Comparison of ENCODE assay signal across 8 mouse cellular contexts in the genomic region with DNA sequence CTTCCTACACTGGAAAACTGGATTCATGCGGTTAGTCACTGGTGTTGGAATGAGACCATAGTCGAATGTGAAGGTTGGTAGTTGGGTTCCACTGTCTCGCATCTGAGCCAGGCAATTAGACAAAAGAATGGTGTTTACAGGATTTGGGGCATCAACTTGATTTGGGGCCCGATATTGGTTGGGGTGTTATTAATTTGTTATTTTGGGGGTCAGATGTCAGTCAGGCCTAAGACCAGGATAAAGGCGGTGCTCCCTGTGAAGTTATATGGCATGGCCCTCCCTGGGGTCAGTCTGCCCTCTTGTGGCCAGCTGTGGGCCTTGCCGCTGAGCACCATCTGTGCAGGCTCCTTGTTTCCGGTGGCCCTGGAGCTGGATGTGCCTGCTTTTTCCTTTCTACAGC.
DNase-seq lines count a peak whose midpoint lies in the region; ATAC-seq and TF ChIP-seq lines count a peak whose summit lies in the region.

No protein-coding gene starts in this region.

- TF ChIP-seq POLR2A in heart, adult 2 months (IDR thresholded peaks at IDR 0.05; ENCODE audit: insufficient read depth, low read depth, low read length) = no peak
- TF ChIP-seq POLR2A in limb, embryonic 14.5 days (IDR thresholded peaks at IDR 0.05; ENCODE audit: borderline replicate concordance, extremely low read depth, insufficient read depth, insufficient read length) = no peak

- no peak overlapping the region for H3K9ac ChIP-seq in embryonic facial prominence, embryonic 11.5 days (replicated peaks; ENCODE audit: low read length)
- H3K9ac ChIP-seq in heart, adult 2 months (ENCODE audit: low read depth, low read length) = no peak overlapping the region
- no peak overlapping the region for H3K9ac ChIP-seq in limb, embryonic 14.5 days (ENCODE audit: low read depth, low read length, severe bottlenecking)
- no peak overlapping the region for H3K9ac ChIP-seq in midbrain, postnatal 0 days (replicated peaks; ENCODE audit: low read length, poor library complexity, severe bottlenecking)

- H3K4me1 ChIP-seq in embryonic facial prominence, embryonic 11.5 days (ENCODE audit: control insufficient read depth, insufficient read depth, low read length) = no peaks in the 10 kb centered on the region
- no peaks in the 10 kb centered on the region for H3K4me1 ChIP-seq in heart, adult 2 months (ENCODE audit: control insufficient read depth, insufficient read depth, low read length)
- H3K4me1 ChIP-seq in limb, embryonic 14.5 days (ENCODE audit: control insufficient read depth, insufficient read depth, low read length) = 0 out of 2 replicates have a peak, but pooled peaks cover 2% of the 10 kb centered on the region
- peaks cover 4% of the 10 kb centered on the region for H3K4me1 ChIP-seq in midbrain, postnatal 0 days (ENCODE audit: insufficient read depth, low read length)

- H3K9me3 ChIP-seq in embryonic facial prominence, embryonic 11.5 days (replicated peaks; ENCODE audit: control insufficient read depth, low read length) = no peaks in the 10 kb centered on the region
- no peaks in the 10 kb centered on the region for H3K9me3 ChIP-seq in limb, embryonic 14.5 days (ENCODE audit: control insufficient read depth, low read length)
- H3K9me3 ChIP-seq in midbrain, postnatal 0 days (ENCODE audit: low read length) = no peaks in the 10 kb centered on the region

- peak; percentile 75; the same call in 1 of the 2 replicates for TF ChIP-seq EP300 in heart, adult 2 months (IDR thresholded peaks at IDR 0.05; ENCODE audit: insufficient read depth, low read depth, low read length)

- DNase-seq in layer of hippocampus, adult 11-12 months (ENCODE audit: low spot score) = peak; percentile 74
- DNase-seq in layer of hippocampus, adult 9-10 months (ENCODE audit: low spot score) = no peak
- DNase-seq in embryonic facial prominence, embryonic 11.5 days (ENCODE audit: low spot score) = peak; percentile 84
- DNase-seq in heart, adult 2 months = peak; percentile 72 to 85
- peak; percentile 79 for DNase-seq in kidney, adult 18-20 months
- DNase-seq in limb, embryonic 14.5 days (ENCODE audit: low spot score) = peak; percentile 69
- DNase-seq in midbrain, postnatal 0 days (ENCODE audit: low spot score) = peak; percentile 75
- peak; percentile 59 to 76 for DNase-seq in spleen, postnatal 14 days (ENCODE audit: low spot score in 2 of 2)

- no peak overlapping the region for H3K27ac ChIP-seq in embryonic facial prominence, embryonic 11.5 days (replicated peaks; ENCODE audit: low read depth, low read length)
- H3K27ac ChIP-seq in heart, adult 2 months = no peak overlapping the region
- no peak overlapping the region for H3K27ac ChIP-seq in limb, embryonic 14.5 days (replicated peaks; ENCODE audit: low read depth, low read length)
- peak overlapping the region; percentile 69 for H3K27ac ChIP-seq in midbrain, postnatal 0 days (ENCODE audit: low read depth, low read length)

- H3K79me2 ChIP-seq in heart, adult 2 months (replicated peaks; ENCODE audit: control insufficient read depth, insufficient read depth, low read length) = no peaks in the 10 kb centered on the region

- no peak overlapping the region for H3K4me3 ChIP-seq in embryonic facial prominence, embryonic 11.5 days (ENCODE audit: low read depth, low read length)
- H3K4me3 ChIP-seq in heart, adult 2 months = no peak overlapping the region
- no peak overlapping the region for H3K4me3 ChIP-seq in limb, embryonic 14.5 days (replicated peaks; ENCODE audit: low read length)
- no peak overlapping the region for H3K4me3 ChIP-seq in midbrain, postnatal 0 days (ENCODE audit: low read depth, low read length)

- intact Hi-C loops in heart, adult 2 months (cut with DNase I) = loop anchor here (1.0 to 5.0 kb wide), 3 partner anchors 156 to 386 kb away; a partner anchor contains a TSS

- TF ChIP-seq CTCF in heart, adult 2 months (IDR thresholded peaks at IDR 0.05) = peak; percentile 94
- peak; percentile 96 for TF ChIP-seq CTCF in midbrain, postnatal 0 days (IDR thresholded peaks at IDR 0.05)

- no peaks in the 10 kb centered on the region for H3K36me3 ChIP-seq in embryonic facial prominence, embryonic 11.5 days (replicated peaks; ENCODE audit: control insufficient read depth, insufficient read depth, low read depth, low read length)
- H3K36me3 ChIP-seq in heart, adult 2 months (ENCODE audit: control insufficient read depth, insufficient read depth, low read length) = no peaks in the 10 kb centered on the region
- no peaks in the 10 kb centered on the region for H3K36me3 ChIP-seq in limb, embryonic 14.5 days (ENCODE audit: control insufficient read depth, insufficient read depth, low read length)
- H3K36me3 ChIP-seq in midbrain, postnatal 0 days (ENCODE audit: insufficient read depth, low read length) = no peaks in the 10 kb centered on the region

- ATAC-seq in embryonic facial prominence, embryonic 11.5 days (replicated peaks; ENCODE audit: insufficient number of reproducible peaks, low FRiP score, low TSS enrichment, low read depth) = peak; percentile 67; the same call in 1 of the 2 replicates
- peak; percentile 56; the same call in 1 of the 2 replicates for ATAC-seq in limb, embryonic 14.5 days (ENCODE audit: low FRiP score, low read depth)
- peak; percentile 52; the same call in 1 of the 2 replicates for ATAC-seq in midbrain, postnatal 0 days (ENCODE audit: low FRiP score)

- 45% methylated on average over 7 of the region's 7 CpGs for WGBS in embryonic facial prominence, embryonic 11.5 days
- 35% methylated on average over 7 of the region's 7 CpGs for WGBS in heart, adult 2 months
- 39% methylated on average over 7 of the region's 7 CpGs for WGBS in limb, embryonic 14.5 days
- WGBS in midbrain, postnatal 0 days = 39% methylated on average over 7 of the region's 7 CpGs

- no peak overlapping the region for H3K4me2 ChIP-seq in embryonic facial prominence, embryonic 11.5 days (ENCODE audit: low read depth, low read length)
- H3K4me2 ChIP-seq in limb, embryonic 14.5 days (replicated peaks; ENCODE audit: low read depth, low read length, severe bottlenecking) = no peak overlapping the region
- H3K4me2 ChIP-seq in midbrain, postnatal 0 days (ENCODE audit: low read depth, low read length, poor library complexity, severe bottlenecking) = peak overlapping the region; percentile 13; the same call in 1 of the 2 replicates

- H3K27me3 ChIP-seq in embryonic facial prominence, embryonic 11.5 days (ENCODE audit: control insufficient read depth, insufficient read depth, low read length) = no peaks in the 10 kb centered on the region
- H3K27me3 ChIP-seq in heart, adult 2 months (ENCODE audit: control insufficient read depth, insufficient read depth, low read length) = no peaks in the 10 kb centered on the region
- H3K27me3 ChIP-seq in limb, embryonic 14.5 days (ENCODE audit: control insufficient read depth, insufficient read depth, low read length) = no peaks in the 10 kb centered on the region
- no peaks in the 10 kb centered on the region for H3K27me3 ChIP-seq in midbrain, postnatal 0 days (ENCODE audit: insufficient read depth, low read length)
